Mouse (Mus musculus) lung, postnatal 0 days (tissue): Measurements from ENCODE around the gene Rgs12. TPM values are rescaled to one million over a fixed set of nuclear protein-coding genes. Genes with fewer than 3 reads are reported as not detected.

Experiments
- ATAC-seq: fragments of 200-750 bp; cut with Nextera tagmentation; 2 replicates; pipeline ENCODE4 v1.8.0; 2017; ENCODE audit warnings: moderate library complexity
- DNase-seq: peaks from one replicate; pipeline ENCODE4 v3.0.0-alpha.2; 2016; ENCODE audit warnings: low spot score
- H3K27ac ChIP-seq: fragments of 300-500 bp; sonication (generic); 2 replicates; pipeline ENCODE4 v1.5.1; 2014; ENCODE audit warnings: antibody characterized with exemption, mild to moderate bottlenecking, low read length, mixed read lengths
- H3K27me3 ChIP-seq: fragments of 300-500 bp; sonication (generic); replicated peaks from 2 replicates; pipeline ENCODE4 v1.6.1; 2014; ENCODE audit warnings: low read length, mixed read lengths; ENCODE audit not compliant: insufficient read depth
- H3K36me3 ChIP-seq: fragments of 300-500 bp; sonication (generic); 2 replicates; pipeline ENCODE4 v1.6.1; 2014; ENCODE audit warnings: low read length, mixed read lengths; ENCODE audit not compliant: insufficient read depth
- H3K4me1 ChIP-seq: fragments of 300-500 bp; sonication (generic); 2 replicates; pipeline ENCODE4 v1.6.1; 2014; ENCODE audit warnings: antibody characterized with exemption, low read depth, low read length, mixed read lengths; ENCODE audit not compliant: insufficient read depth
- H3K4me2 ChIP-seq: fragments of 300-500 bp; sonication (generic); replicated peaks from 2 replicates; pipeline ENCODE4 v1.6.1; 2014; ENCODE audit warnings: low read depth, mild to moderate bottlenecking, low read length, moderate library complexity, mixed read lengths
- H3K4me3 ChIP-seq: fragments of 300-500 bp; sonication (generic); 2 replicates; pipeline ENCODE4 v1.5.1; 2014; ENCODE audit warnings: low read depth, low read length
- H3K9ac ChIP-seq: fragments of 300-500 bp; sonication (generic); replicated peaks from 2 replicates; pipeline ENCODE4 v1.6.1; 2014; ENCODE audit warnings: low read depth, mild to moderate bottlenecking
- H3K9me3 ChIP-seq: fragments of 300-500 bp; sonication (generic); 2 replicates; pipeline ENCODE4 v1.6.1; 2016; ENCODE audit warnings: low read length, mixed read lengths
- CTCF ChIP-seq: IDR thresholded peaks from 2 replicates; pipeline ENCODE4 v1.5.1; 2016; ENCODE audit warnings: antibody characterized with exemption, mild to moderate bottlenecking
- EP300 ChIP-seq: IDR thresholded peaks from 2 replicates; pipeline ENCODE4 v1.6.1; 2016; ENCODE audit warnings: antibody characterized with exemption, mild to moderate bottlenecking, control low read depth
- whole genome bisulfite sequencing: fragments of 180-500 bp; shearing (Covaris S2); extraction: QIAGEN DNeasy Blood & Tissue Kit; methylation state at CpG from one replicate; pipeline ENCODE4 v1.1.7; 2014; 5-methylcytosine and 5-hydroxymethylcytosine counted together
- polyA plus RNA-seq: library from polyadenylated mRNA; unstranded; fragments of >200 nt; fragmentation: Nextera tagmentation; extraction: Ambion mirVana; gene quantifications from 2 replicates; pipeline ENCODE4 v1.2.1, GENCODE M21; 2015

The Rgs12 gene
- polyA plus RNA-seq, 1 experiment from 2014 or later, result 45.5 TPM

- Histone ChIP-seq H3K4me3 (no peak overlapping the region), H3K4me2 (no peak overlapping the region), H3K27ac (no peak overlapping the region), H3K36me3 (0 out of 2 replicates have a peak, but pooled peaks cover 4% of the 10 kb centered on the region), H3K27me3 (no peaks in the 10 kb centered on the region), H3K9ac (no peak overlapping the region), H3K4me1 (no peaks in the 10 kb centered on the region), H3K9me3 (no peaks in the 10 kb centered on the region)
- TF ChIP-seq EP300 (no peak), CTCF (no peak)
- ATAC-seq (no peak), DNase-seq (no peak)
- WGBS, result 59% methylated on average over 2 of the region's 2 CpGs
Measured at GRCm38 (mm10) chr5:34984933-34985332, 35.7 kb downstream of the Rgs12 start.

GRCm38 (mm10) chr5:34985867-34986266 lies 36.6 kb downstream of the Rgs12 start:
- DNase-seq (peak; percentile 76), ATAC-seq (peak; percentile 52; the same call in 1 of the 2 replicates)
- no peak for TF ChIP-seq EP300
- peak; percentile 87 for TF ChIP-seq CTCF

GRCm38 (mm10) chr5:34987396-34987795 lies 38.2 kb downstream of the Rgs12 start:
- DNase-seq, result no peak
- Histone ChIP-seq H3K9me3 (no peaks in the 10 kb centered on the region), H3K27ac (no peak overlapping the region), H3K36me3 (0 out of 2 replicates have a peak, but pooled peaks cover 4% of the 10 kb centered on the region), H3K27me3 (no peaks in the 10 kb centered on the region), H3K4me3 (no peak overlapping the region), H3K9ac (no peak overlapping the region), H3K4me1 (no peaks in the 10 kb centered on the region), H3K4me2 (no peak overlapping the region)
- no peak for TF ChIP-seq EP300
- TF ChIP-seq CTCF, result no peak
- ATAC-seq, result no peak
- WGBS, result 63% methylated on average over 2 of the region's 2 CpGs

More at GRCm38 (mm10) chr5:34985867-34986266, 36.6 kb downstream of the Rgs12 start:
- Histone ChIP-seq H3K9me3 (no peaks in the 10 kb centered on the region), H3K27ac (no peak overlapping the region), H3K36me3 (0 out of 2 replicates have a peak, but pooled peaks cover 4% of the 10 kb centered on the region), H3K4me2 (no peak overlapping the region), H3K9ac (no peak overlapping the region), H3K4me1 (no peaks in the 10 kb centered on the region), H3K27me3 (no peaks in the 10 kb centered on the region), H3K4me3 (no peak overlapping the region)
- 46% methylated on average over 2 of the region's 2 CpGs for WGBS

- H3K9me3 ChIP-seq, result no peaks in the 10 kb centered on the region
- WGBS, result 75% methylated on average over 5 of the region's 5 CpGs
- TF ChIP-seq EP300 (no peak), CTCF (no peak)
- H3K4me3 ChIP-seq, result no peak overlapping the region
- H3K9ac ChIP-seq, result no peak overlapping the region
- H3K4me2 ChIP-seq, result no peak overlapping the region
- no peaks in the 10 kb centered on the region for H3K27me3 ChIP-seq
- peak; percentile 15; the same call in 1 of the 2 replicates for ATAC-seq
- no peak overlapping the region for H3K27ac ChIP-seq
- 0 out of 2 replicates have a peak, but pooled peaks cover 2% of the 10 kb centered on the region for H3K36me3 ChIP-seq
- peak; percentile 27 for DNase-seq
- H3K4me1 ChIP-seq, result no peaks in the 10 kb centered on the region
Measured at GRCm38 (mm10) chr5:34988690-34989089, 39.4 kb downstream of the Rgs12 start.

- DNase-seq (peak; percentile 26), ATAC-seq (peak; percentile 43)
- 60% methylated on average over 12 of the region's 12 CpGs for WGBS
- Histone ChIP-seq H3K36me3 (no peaks in the 10 kb centered on the region), H3K27ac (no peak overlapping the region), H3K27me3 (no peaks in the 10 kb centered on the region), H3K4me1 (no peaks in the 10 kb centered on the region), H3K4me2 (no peak overlapping the region), H3K4me3 (no peak overlapping the region), H3K9me3 (no peaks in the 10 kb centered on the region), H3K9ac (no peak overlapping the region)
- TF ChIP-seq EP300 (no peak), CTCF (no peak)
Measured at GRCm38 (mm10) chr5:34989321-34989772, 40.1 kb downstream of the Rgs12 start.

- TF ChIP-seq CTCF (no peak), EP300 (no peak)
- Histone ChIP-seq H3K9ac (no peak overlapping the region), H3K4me3 (no peak overlapping the region), H3K27ac (no peak overlapping the region), H3K4me1 (no peaks in the 10 kb centered on the region), H3K9me3 (no peaks in the 10 kb centered on the region), H3K27me3 (no peaks in the 10 kb centered on the region), H3K36me3 (no peaks in the 10 kb centered on the region), H3K4me2 (no peak overlapping the region)
- WGBS, result 44% methylated on average over 3 of the region's 3 CpGs
- ATAC-seq (no peak), DNase-seq (peak; percentile 22)
Measured at GRCm38 (mm10) chr5:34998754-34999153, 49.5 kb downstream of the Rgs12 start.

- no peaks in the 10 kb centered on the region for H3K4me1 ChIP-seq
Measured at GRCm38 (mm10) chr5:34999281-34999680, 50.0 kb downstream of the Rgs12 start.

More at GRCm38 (mm10) chr5:34999281-34999680, 50.0 kb downstream of the Rgs12 start:
- WGBS, result 76% methylated on average over 6 of the region's 6 CpGs
- no peak overlapping the region for H3K9ac ChIP-seq
- no peaks in the 10 kb centered on the region for H3K9me3 ChIP-seq
- no peak overlapping the region for H3K4me2 ChIP-seq
- H3K4me3 ChIP-seq, result no peak overlapping the region
- no peak overlapping the region for H3K27ac ChIP-seq
- H3K27me3 ChIP-seq, result no peaks in the 10 kb centered on the region
- TF ChIP-seq EP300 (no peak), CTCF (no peak)
- no peak for ATAC-seq
- H3K36me3 ChIP-seq, result no peaks in the 10 kb centered on the region
- no peak for DNase-seq
